Mouse (Mus musculus) brain, embryonic 14.5 days (tissue): Measurements from ENCODE around the gene Zhx3. TPM values are rescaled to one million over a fixed set of nuclear protein-coding genes. Genes with fewer than 3 reads are reported as not detected.

ENCODE experiments used
- DNase-seq: peaks from one replicate; pipeline ENCODE4 v3.0.0-alpha.2; 2011; ENCODE audit warnings: low read depth
- CTCF ChIP-seq: fragments of 200-500 bp; IDR thresholded peaks from 2 replicates; pipeline ENCODE4 v1.5.1; 2012; ENCODE audit warnings: inconsistent platforms, mild to moderate bottlenecking, moderate library complexity, borderline replicate concordance; ENCODE audit not compliant: insufficient read depth, insufficient read length; ENCODE audit errors: extremely low read depth
- POLR2A ChIP-seq: fragments of 200-500 bp; IDR thresholded peaks from 2 replicates; pipeline ENCODE4 v1.6.1; 2012; ENCODE audit warnings: mild to moderate bottlenecking, inconsistent platforms, borderline replicate concordance; ENCODE audit not compliant: poor library complexity, insufficient read depth, insufficient read length, severe bottlenecking; ENCODE audit errors: extremely low read depth
- polyA plus RNA-seq: library from polyadenylated mRNA; depleted of rRNA; stranded (reverse); fragments of >200 nt; gene quantifications from 2 replicates; pipeline ENCODE4 v1.2.3, GENCODE M21; 2012

Gene Zhx3
- polyA plus RNA-seq, 1 experiment: 14.5 TPM

GRCm38 (mm10) chr2:160744823-160745210 is 128.0 kb downstream of the Zhx3 start:
- TF ChIP-seq CTCF (no peak), POLR2A (no peak)
- no peak for DNase-seq

GRCm38 (mm10) chr2:160744040-160744822 is 128.6 kb downstream of the Zhx3 start:
- no peak for TF ChIP-seq POLR2A
- peak; percentile 48; the same call in 1 of the 2 replicates for TF ChIP-seq CTCF
- no peak for DNase-seq

DNA sequence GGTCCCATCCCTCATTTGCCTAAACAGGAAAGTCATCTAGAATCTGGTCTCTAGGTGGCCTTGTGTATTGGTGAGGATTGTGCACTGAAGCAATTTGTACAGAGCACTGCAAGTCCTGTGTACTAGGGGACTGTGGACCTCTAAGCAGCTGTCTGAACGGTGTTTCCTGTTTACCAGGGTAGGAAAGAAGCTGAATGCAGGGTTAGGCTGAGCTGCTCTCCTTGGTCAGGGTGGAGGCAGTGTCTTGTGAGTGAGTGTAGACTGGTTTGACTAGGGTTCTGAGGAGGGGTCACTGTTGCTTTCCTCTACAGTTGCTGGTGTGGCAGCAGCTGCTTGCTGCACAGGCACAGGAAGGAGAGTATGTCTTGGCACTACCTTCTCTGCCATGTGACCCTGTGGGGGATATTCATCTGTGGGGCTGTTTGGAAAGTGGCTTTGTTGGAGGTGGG is 130.6 kb downstream of the Zhx3 start:
- no peak for DNase-seq
- TF ChIP-seq CTCF: no peak
- no peak for TF ChIP-seq POLR2A

GRCm38 (mm10) chr2:160741580-160741979 is 131.2 kb downstream of the Zhx3 start:
- TF ChIP-seq POLR2A: no peak
- no peak for TF ChIP-seq CTCF
- no peak for DNase-seq

- TF ChIP-seq POLR2A: no peak
- TF ChIP-seq CTCF: no peak
- peak; percentile 85 for DNase-seq
These were observed 132.2 kb downstream of the Zhx3 start for GRCm38 (mm10) chr2:160740521-160741156.

- no peak for TF ChIP-seq POLR2A
- TF ChIP-seq CTCF: no peak
- peak; percentile 13 for DNase-seq
These were observed 133.0 kb downstream of the Zhx3 start for GRCm38 (mm10) chr2:160739647-160740356.

DNA sequence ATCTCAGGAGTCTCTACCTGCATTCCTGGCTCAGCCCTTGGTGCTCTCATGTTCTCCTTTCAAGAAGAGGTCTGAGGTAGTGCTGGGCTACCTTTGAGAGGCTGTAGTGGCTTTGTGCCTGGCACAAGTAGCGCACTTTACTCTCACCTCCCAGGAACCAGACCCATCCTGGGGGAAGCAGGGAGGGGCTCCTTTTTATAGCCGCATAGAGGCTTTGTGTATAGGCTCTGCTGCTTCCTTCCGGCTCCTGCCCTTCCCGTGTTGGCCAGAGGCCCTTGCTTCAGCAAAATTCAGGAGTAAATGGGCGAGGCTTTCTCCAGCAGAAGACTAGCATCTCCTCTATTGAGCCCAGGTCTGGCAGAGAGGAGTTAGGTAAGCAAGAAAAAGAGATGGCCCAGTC is 134.4 kb downstream of the Zhx3 start:
- TF ChIP-seq CTCF (no peak), POLR2A (no peak)
- DNase-seq: no peak

GRCm38 (mm10) chr2:160736466-160736865 is 136.3 kb downstream of the Zhx3 start:
- TF ChIP-seq POLR2A: no peak
- no peak for TF ChIP-seq CTCF
- DNase-seq: no peak

DNA sequence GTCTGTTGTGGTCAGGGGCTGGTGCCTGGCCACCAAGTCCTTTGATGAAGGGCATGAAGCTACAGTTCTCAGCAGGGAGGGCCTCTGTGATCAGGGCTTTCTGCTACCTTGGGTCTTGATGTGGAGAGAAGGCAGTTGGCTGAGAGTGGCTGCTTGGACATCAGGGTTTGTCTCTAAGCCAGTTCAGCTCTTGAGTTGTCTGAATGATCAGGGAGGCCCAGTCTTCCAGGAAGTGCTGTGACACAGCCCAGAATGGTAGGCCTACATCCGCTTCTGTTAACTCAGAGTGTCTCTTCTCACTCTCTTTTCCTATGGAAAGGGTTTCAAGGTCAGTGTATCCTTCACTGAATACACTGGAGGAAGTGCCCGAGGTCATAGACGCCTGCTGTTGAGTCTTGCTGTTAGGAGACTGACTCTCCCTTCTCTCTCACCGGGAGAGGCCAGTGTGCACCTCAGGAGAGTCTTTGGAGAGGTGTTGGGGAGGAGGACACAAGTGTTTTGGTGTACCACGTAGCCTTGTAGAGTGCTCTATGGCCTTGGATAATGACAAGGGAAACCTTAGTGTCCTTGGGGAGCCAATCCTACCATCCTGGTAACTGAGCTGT is 137.0 kb downstream of the Zhx3 start:
- DNase-seq: no peak
- TF ChIP-seq CTCF: no peak
- TF ChIP-seq POLR2A: no peak

DNA sequence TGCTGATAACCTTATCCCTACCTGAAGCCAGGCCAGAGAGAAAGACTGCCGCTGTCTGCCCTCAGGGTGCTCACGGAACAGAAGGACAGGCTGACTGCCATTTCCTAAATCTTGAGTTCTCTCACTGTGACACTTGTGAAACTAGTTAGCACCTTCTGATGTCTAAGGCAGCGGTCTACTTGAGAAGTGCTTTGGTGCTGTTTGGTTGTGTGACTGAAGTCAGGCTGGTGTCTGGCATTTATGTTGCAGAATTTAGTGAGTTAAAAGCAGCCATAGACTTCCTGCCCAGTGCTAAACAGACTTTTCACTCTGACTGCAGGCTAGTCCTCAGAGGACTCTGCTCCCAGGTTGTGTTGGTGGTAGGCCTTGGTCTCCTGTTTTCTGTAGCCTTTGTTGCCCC is 138.5 kb downstream of the Zhx3 start:
- no peak for DNase-seq

GRCm38 (mm10) chr2:160733131-160733531 is 139.7 kb downstream of the Zhx3 start:
- no peak for TF ChIP-seq CTCF
- TF ChIP-seq POLR2A: no peak
- no peak for DNase-seq

More for the DNA sequence above, 138.5 kb downstream of the Zhx3 start:
- TF ChIP-seq CTCF: no peak
- no peak for TF ChIP-seq POLR2A
